Mouse (Mus musculus) mouse trophoblast stem cell (cell line): Measurements from ENCODE around the gene Apol7a.
"Not testable (repeated sequence)": the region's sequence is repeated elsewhere in the genome, so short reads cannot be mapped to it uniquely, and the experiment has no call there.

Experiments used
- in situ Hi-C, 2 experiments: fragments of 300-500 bp; cut with MseI, MboI; formaldehyde crosslinking; loops; 2 replicates in 1 of 2; 3 replicates in 1 of 2; pipeline ENCODE4 v1.15.1; 2025

The Apol7a gene

DNA sequence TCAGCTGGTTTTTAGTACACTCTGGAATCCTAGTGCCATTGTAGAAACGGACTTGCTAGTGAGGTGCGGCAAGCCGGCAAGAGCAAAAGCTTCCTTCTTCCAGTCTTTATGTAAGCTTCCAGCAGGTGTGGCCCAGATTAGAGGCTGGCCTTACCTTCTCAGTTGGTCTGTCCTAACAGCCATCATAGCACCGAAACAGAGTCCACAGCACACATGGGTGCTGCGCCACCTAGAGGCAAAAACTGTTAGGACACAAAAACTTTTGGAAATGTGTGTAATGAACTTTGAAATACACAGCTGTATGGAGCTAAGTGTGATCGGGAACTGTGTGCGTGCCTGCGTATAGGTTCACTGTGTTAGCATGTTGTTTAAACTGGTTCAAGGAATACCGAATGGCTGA is at the start of gene Apol7a:
TSS of gene Apol7a (minus strand) at position 84 of the 400 bp plus-strand sequence.
- in situ Hi-C loops: not testable (repeated sequence)

DNA sequence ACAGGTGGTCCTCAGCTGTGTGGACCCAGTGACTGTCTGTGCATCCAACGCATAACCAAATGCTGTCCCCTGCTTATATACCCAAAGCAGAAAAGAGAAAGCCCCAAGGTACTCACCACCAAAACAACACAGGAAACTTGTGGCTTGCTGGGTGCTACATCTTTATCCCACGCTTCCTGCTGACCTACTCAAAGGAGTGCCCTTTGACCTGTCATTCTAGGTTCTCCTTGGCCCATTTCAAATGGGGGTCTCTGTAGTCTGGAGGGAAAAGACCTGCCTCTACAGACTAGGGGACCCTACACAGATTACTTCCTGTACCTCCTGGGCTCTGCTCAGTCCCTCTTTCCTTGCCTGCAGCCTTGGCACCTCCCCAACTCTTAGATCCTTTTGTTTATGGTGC is 48.5 kb upstream of the Apol7a start, which contains the start of gene Apol7b:
TSS of gene Apol7b (minus strand) at position 101 of the 400 bp plus-strand sequence.
- in situ Hi-C loops: not testable (repeated sequence)

DNA sequence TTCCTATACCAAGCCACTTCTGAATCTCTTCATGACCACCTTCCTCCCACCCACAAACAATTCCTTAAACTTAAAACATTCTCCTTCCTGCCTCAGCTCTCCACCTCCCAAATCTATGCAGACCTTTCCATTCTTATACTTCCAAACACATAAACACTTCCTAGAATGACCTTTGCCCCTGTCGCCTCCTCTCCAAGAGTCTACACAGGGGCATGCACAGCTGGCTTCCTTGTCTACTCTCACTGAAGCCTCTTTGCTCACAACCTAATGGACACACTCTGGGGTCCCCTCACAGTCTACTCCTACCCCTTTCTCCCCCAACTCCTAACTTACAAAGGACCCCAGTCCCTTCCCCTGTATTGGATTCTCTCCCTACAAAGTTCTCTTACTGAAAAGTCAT is 46.8 kb upstream of the Apol7a start:
- in situ Hi-C loops: not testable (repeated sequence)

GRCm38 (mm10) chr15:77444746-77445145 is 45.8 kb upstream of the Apol7a start:
- in situ Hi-C loops: not testable (repeated sequence)

DNA sequence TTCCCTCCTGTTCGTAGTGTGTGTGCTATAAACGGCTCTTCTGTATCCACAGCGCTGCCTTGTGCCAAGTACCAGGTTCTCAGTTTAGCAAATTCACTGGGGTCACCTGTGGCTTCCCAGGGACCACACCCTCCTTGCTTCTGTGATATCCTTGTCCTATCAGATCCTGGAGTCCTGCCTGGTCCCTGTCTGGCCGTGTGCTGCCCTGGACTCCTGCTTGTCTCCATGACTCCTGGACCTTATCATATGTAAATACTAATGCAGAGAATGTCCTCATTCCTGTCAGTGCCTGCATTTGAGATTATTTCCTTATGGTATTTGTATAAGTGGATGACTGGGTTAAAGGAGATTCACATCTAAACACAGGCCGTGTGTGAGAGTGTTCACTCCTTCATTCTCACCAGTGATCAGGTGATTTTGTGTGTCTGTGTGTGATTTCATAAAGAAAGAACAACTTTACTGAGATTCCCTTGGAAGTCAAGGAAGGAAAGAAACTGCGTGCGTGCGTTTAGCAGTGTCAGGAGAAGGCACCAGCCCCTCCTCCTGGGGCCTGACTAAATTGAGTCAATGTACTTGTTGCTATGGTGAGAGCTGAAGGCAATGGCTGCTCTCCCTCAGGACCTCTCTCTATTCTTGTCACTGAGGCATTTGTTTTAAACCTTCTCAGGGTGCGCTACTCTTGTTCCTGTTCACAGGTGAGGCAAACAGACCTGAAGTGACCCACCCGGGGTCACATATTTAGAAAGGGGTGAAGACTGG is 30.0 kb upstream of the Apol7a start:
- in situ Hi-C loops: not testable (repeated sequence)

GRCm38 (mm10) chr15:77422925-77423324 is 24.0 kb upstream of the Apol7a start:
- in situ Hi-C loops: not testable (repeated sequence)

DNA sequence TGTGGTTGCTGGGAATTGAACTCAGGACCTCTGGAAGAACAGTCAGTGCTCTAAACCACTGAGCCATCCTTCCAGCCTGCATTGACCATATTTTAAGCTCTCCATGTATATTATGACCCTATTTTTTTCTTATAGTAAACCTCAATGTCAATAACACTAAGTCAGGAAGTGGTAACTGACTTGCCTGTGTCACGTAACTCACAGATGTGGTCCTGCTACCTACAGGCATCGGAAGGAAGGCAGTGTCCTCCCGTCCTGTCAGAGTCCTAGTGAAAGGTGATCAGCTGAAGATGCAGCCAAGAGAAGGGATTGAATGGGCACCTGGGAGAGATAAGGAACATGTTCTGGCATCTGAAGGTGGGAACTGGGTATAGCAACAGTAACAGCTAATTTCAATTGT is 20.7 kb upstream of the Apol7a start:
- in situ Hi-C loops: not testable (repeated sequence)

- in situ Hi-C loops: not testable (repeated sequence)
Observed at GRCm38 (mm10) chr15:77416655-77417333, 17.9 kb upstream of the Apol7a start.

DNA sequence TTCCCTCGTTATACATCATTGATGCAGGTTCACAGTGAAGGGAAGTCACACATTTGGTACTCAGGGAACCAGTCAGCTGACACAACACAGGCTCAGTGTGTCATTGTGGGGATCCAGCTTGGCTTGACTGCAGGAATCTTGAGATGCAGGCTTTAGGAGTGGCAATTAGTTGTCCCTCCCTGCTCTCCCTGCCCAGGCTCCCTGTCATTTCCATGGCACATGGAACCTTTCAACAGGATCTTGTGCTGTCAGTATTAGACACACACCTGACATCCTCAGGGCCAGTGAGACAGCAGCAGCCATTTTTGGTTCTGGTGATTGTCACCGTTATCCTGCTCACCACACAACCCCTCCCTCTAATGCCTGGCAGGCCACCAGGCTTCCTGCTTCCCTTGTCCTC is 16.7 kb upstream of the Apol7a start:
- in situ Hi-C loops: not testable (repeated sequence)

- in situ Hi-C loops: not testable (repeated sequence)
Observed at GRCm38 (mm10) chr15:77412695-77413094, 13.8 kb upstream of the Apol7a start.

- in situ Hi-C loops: not testable (repeated sequence)
Observed at GRCm38 (mm10) chr15:77411035-77411434, 12.1 kb upstream of the Apol7a start, which contains the start of gene Apol9a. Apol9a (minus strand) TSS chr15:77411135.

- in situ Hi-C loops: loop anchor here in 1 of 2 experiments (5.0 kb wide), 1 partner anchor 326 kb away; no protein-coding TSS in a partner anchor
Observed at GRCm38 (mm10) chr15:77406370-77406769, 7.5 kb upstream of the Apol7a start.

DNA sequence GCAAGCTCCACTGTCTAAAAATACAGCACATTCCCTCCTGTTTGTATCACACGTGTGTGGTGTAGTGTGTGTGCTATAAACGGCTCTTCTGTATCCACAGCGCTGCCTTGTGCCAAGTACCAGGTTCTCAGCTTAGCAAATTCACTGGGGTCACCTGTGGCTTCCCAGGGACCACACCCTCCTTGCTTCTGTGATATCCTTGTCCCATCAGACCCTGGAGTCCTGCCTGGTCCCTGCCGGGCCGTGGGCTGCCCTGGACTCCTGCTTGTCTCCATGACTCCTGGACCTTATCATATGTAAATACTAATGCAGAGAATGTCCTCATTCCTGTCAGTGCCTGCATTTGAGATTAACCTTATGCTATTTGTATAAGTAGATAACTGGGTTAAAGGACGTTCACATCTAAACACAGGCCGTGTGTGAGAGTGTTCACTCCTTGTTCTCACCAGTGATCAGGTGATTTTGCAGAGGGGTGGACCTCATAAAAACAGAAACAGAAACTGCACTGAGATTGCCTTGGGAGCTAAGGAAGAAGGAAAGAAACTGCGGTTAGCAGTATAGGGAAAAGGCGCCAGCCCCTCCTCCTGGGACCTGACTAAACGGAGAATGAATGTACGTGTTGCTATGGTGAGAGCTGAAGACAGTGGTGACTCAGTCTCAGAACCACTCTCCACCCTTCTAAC is 1.3 kb downstream of the Apol7a start:
- in situ Hi-C loops: not testable (repeated sequence)

DNA sequence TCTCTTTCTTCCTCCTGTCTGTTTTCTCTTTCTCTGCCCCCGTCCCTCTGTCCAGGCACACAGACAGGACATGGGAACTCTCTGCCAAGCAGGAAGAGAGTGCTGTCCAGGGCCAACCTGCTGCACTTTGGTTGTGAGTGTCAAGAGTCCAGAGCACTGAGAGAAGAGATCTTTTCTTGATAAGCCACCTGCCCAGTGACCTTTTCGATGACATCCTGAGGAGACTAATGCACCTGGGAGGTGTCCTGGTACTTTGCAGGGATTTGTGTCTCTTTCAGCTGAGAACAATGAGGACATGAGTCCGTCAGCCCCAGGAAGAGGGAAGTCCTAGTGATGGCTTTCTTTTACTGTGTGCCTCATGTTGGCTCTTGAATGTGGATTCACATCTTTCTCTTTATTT is 5.1 kb downstream of the Apol7a start:
- in situ Hi-C loops: not testable (repeated sequence)

DNA sequence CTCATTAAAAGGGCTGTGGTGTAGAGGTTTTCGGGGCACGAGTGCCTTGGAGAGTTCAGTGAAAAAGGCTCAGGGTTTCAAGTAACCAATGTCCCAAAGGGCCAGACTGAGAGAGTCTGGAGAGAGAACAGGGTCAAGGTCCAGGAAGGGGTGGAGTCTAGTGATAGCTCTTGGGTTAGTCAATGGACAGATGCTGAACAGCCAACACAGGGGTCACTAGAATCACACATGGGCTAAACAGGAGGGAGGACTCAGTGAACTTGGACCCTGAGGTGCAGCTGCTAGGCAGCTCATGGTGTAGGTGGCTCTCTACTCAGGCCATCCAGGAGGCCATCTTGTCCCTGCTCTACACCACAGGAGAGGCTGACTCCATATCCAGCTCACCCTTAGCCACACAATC is 11.4 kb downstream of the Apol7a start:
- in situ Hi-C loops: no loop called here

DNA sequence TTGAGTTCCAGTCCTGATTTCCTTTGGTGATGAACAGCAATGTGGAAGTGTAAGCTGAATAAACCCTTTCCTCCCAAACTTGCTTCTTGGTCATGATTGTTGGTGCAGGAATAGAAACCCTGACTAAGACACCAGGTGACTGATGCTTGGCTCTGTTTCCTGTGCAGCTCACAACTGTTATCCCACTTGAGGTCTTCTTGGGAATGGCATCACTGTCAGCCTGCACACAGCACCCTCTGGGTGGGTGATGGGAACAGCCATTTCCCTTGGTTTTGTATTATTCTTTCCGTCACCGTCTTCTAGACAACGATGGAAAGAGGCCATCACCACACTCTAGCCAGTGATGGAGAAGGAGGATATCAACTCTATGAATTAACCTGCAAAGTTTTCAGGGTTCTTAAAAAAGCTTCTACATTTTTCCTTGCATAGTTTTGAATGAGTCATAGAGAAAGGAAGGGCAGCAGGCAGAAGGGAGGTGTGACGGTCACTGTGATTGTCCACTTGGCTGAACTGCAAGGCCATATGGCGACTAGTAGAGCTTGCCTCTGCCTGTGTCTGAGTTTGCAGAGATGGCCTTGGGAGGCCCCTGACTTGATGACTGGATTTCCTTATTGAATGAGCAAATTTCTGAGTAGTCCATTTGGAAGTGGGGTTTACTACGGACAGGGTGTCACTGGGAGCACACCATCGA is 14.4 kb downstream of the Apol7a start:
- in situ Hi-C loops: no loop called here

DNA sequence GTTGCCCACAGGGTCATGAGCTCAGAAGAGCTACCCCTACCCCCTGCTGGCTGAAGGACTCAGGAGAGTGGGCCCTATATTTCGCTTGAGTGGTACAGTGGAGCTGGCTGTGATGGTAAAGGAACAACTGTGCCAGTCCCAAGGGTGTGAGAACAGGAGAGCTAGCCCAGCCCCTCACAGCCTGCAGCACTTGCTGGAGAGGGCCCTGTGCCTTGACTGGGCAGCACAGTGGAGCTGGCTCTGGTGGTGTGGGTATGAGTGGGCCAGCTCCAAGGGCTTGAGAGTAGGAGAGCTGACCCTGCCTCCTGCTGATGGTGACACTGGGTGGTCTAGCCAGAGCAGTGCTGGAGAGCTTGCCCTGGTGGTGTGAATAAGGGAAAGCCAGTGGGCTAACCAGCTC is 16.0 kb downstream of the Apol7a start:
- in situ Hi-C loops: no loop called here

- in situ Hi-C loops: no loop called here
Observed at GRCm38 (mm10) chr15:77382271-77382850, 16.5 kb downstream of the Apol7a start.

- in situ Hi-C loops: no loop called here
Observed at GRCm38 (mm10) chr15:77381481-77381880, 17.4 kb downstream of the Apol7a start.

- in situ Hi-C loops: no loop called here
Observed at GRCm38 (mm10) chr15:77379921-77380320, 19.0 kb downstream of the Apol7a start.

- in situ Hi-C loops: no loop called here
Observed at GRCm38 (mm10) chr15:77377419-77377818, 21.5 kb downstream of the Apol7a start.
